Mouse (Mus musculus) ES-E14 (cell line): ENCODE measurements at regions not wholly inside any gene's neighbourhood (a gene's known extent, or its start where the extent isn't known, plus 50 kb on each side); places are given as distances from the start of the nearest gene placed in this dataset.

ENCODE experiments used
- MAFK ChIP-seq: IDR thresholded peaks from 2 replicates; pipeline ENCODE4 v1.6.1; 2014; ENCODE audit warnings: mild to moderate bottlenecking, low read depth, low read length, inconsistent platforms; ENCODE audit not compliant: insufficient read depth
- ZC3H11A ChIP-seq: IDR thresholded peaks from 2 replicates; pipeline ENCODE4 v1.6.1; 2012; ENCODE audit warnings: low read depth, mild to moderate bottlenecking, inconsistent platforms, low read length, borderline replicate concordance

GRCm38 (mm10) chr5:97632791-97633190, 176.0 kb upstream of the Gk2 start:
- no peak for TF ChIP-seq MAFK
- TF ChIP-seq ZC3H11A: no peak
